Mouse (Mus musculus): ENCODE measurements at regions not wholly inside any gene's neighbourhood (a gene's known extent, or its start where the extent isn't known, plus 50 kb on each side); places are given as distances from the start of the nearest gene placed in this dataset.

DNA sequence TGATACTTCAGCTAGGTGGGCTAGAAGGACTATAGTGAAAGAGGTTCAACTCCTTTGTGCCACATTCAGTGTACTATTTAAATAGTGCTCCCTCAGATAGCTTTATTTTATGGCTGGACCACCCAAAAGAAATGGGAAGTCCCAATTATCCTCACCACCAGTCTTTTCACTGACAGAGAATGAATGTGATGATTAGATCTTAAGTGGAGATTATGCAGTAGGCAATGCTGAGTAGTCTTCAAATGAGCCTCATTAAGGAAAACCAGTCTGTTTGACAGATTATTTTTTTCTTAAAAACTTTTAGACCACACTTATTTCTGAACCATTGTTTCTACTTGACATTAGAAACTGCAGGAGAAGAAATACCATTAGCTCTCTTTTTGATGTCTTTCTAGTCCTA is 493.8 kb upstream of the Pou3f4 start:
- Histone ChIP-seq H3K9me3 (no peaks in the 10 kb centered on the region), H3K9ac (replicated peaks) (no peak overlapping the region), H3K4me1 (replicated peaks) (no peaks in the 10 kb centered on the region), H3K4me3 (replicated peaks) (no peak overlapping the region), H3K36me3 (no peaks in the 10 kb centered on the region), H3K27me3 (no peaks in the 10 kb centered on the region), H3K4me2 (no peak overlapping the region), H3K27ac (no peak overlapping the region)
- ATAC-seq (ENCODE audit: insufficient number of reproducible peaks, insufficient read depth, low FRiP score, low TSS enrichment, low read depth): no peak

GRCm38 (mm10) chrX:110334288-110334687 is 479.8 kb upstream of the Pou3f4 start:
- ATAC-seq (ENCODE audit: insufficient number of reproducible peaks, insufficient read depth, low FRiP score, low TSS enrichment, low read depth): no peak

DNA sequence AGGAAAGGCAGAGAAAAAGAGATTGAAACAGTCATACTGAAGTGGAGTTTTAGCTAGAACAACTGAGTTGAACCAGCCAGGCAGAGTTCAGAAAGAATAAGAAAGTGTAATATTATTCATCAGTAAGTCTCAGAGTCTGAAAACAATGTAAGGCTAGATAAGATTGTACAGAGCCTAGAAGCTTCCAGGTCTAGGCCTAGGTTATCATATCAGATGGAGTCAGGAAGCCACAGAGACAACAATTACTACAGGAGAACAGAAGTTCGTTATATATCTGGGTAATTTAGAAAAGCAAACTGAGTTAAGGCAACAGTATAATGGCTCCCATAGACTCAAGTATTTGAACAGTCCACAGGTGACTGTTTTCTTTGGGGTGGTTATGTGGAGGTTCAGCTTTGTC is 479.1 kb upstream of the Pou3f4 start:
- whole genome bisulfite sequencing: 87% methylated on average over 1 of the region's 1 CpGs
- Histone ChIP-seq H3K4me2 (no peak overlapping the region), H3K27me3 (no peaks in the 10 kb centered on the region), H3K36me3 (no peaks in the 10 kb centered on the region), H3K9me3 (no peaks in the 10 kb centered on the region), H3K9ac (replicated peaks) (no peak overlapping the region), H3K4me3 (replicated peaks) (no peak overlapping the region), H3K27ac (no peak overlapping the region), H3K4me1 (replicated peaks) (no peaks in the 10 kb centered on the region)
- no peak for ATAC-seq (ENCODE audit: insufficient number of reproducible peaks, insufficient read depth, low FRiP score, low TSS enrichment, low read depth)

More at GRCm38 (mm10) chrX:110334288-110334687, 479.8 kb upstream of the Pou3f4 start:
- WGBS: 93% methylated on average over 2 of the region's 2 CpGs
- Histone ChIP-seq H3K36me3 (no peaks in the 10 kb centered on the region), H3K9me3 (no peaks in the 10 kb centered on the region), H3K4me2 (no peak overlapping the region), H3K9ac (replicated peaks) (no peak overlapping the region), H3K27ac (no peak overlapping the region), H3K27me3 (no peaks in the 10 kb centered on the region), H3K4me3 (replicated peaks) (no peak overlapping the region), H3K4me1 (replicated peaks) (no peaks in the 10 kb centered on the region)
